10 mouse cellular contexts compared by ENCODE assay signal in genomic region chr2:38338348-38338932, GRCm38 (mm10). TPM values are rescaled to one million over a fixed set of nuclear protein-coding genes. Genes with fewer than 3 reads are reported as not detected.
A peak's percentile ranks its signal among the peaks of the same experiment; 100 is the strongest.
DNase-seq lines count a peak whose midpoint lies in the region; ATAC-seq and TF ChIP-seq lines count a peak whose summit lies in the region.
"Had no signal": no experiment of that assay in that cellular context is flagged by ENCODE, and none has a peak within 500 bp of the region (broad histone marks: within the 10 kb centered on the region; RNA-seq: fewer than 3 reads in every experiment).

No protein-coding gene starts in this region.

- H3K9me3 ChIP-seq in heart, embryonic 10.5 days = no peaks in the 10 kb centered on the region
- no peaks in the 10 kb centered on the region for H3K9me3 ChIP-seq in hindbrain, embryonic 10.5 days
- H3K9me3 ChIP-seq in liver, postnatal 0 days (ENCODE audit: low read length) = no peaks in the 10 kb centered on the region

- no peaks in the 10 kb centered on the region for H3K36me3 ChIP-seq in heart, embryonic 10.5 days
- no peaks in the 10 kb centered on the region for H3K36me3 ChIP-seq in hindbrain, embryonic 10.5 days
- H3K36me3 ChIP-seq in liver, postnatal 0 days (replicated peaks; ENCODE audit: insufficient read depth, low read length) = no peaks in the 10 kb centered on the region

- H3K27ac ChIP-seq in heart, embryonic 10.5 days = no peak overlapping the region
- H3K27ac ChIP-seq in hindbrain, embryonic 10.5 days = peak overlapping the region; percentile 85; the same call in 1 of the 2 replicates
- H3K27ac ChIP-seq in liver, postnatal 0 days (ENCODE audit: low read depth) = no peak overlapping the region

- DNase-seq in heart, embryonic 10.5 days (ENCODE audit: low spot score) = no peak
- DNase-seq in heart, postnatal 36 days = no peak
- peak; percentile 34 for DNase-seq in Muller cell, postnatal 12 days (ENCODE audit: inconsistent ontology term)
- peak; percentile 41 for DNase-seq in hindbrain, embryonic 10.5 days (ENCODE audit: low spot score)
- no peak for DNase-seq in liver, postnatal 0 days
- DNase-seq in layer of hippocampus, postnatal 25 days (ENCODE audit: extremely low spot score in 1 of 2, low spot score in 1 of 2) = no peak
- no peak for DNase-seq in adrenal gland, postnatal 36 days
- DNase-seq: gastrocnemius, postnatal 25 days; lung, postnatal 14 days had no signal

- intact Hi-C loops in heart, postnatal 36 days (cut with DNase I) = no loop called here

- H3K4me2 ChIP-seq in liver, postnatal 0 days (ENCODE audit: low read depth, low read length) = peak overlapping the region; percentile 70

- H3K4me1 ChIP-seq in heart, embryonic 10.5 days = peaks cover 18% of the 10 kb centered on the region
- peaks cover 29% of the 10 kb centered on the region for H3K4me1 ChIP-seq in hindbrain, embryonic 10.5 days (replicated peaks)
- H3K4me1 ChIP-seq in liver, postnatal 0 days (ENCODE audit: insufficient read depth) = peaks cover 4% of the 10 kb centered on the region; the same call in 1 of the 2 replicates

- WGBS in heart, embryonic 10.5 days = 1% methylated on average over 5 of the region's 5 CpGs
- WGBS in hindbrain, embryonic 10.5 days = under 1% methylated on average over 5 of the region's 5 CpGs
- WGBS in liver, postnatal 0 days (ENCODE audit: insufficient replicate concordance) = 3% methylated on average over 5 of the region's 5 CpGs

- ATAC-seq in liver, postnatal 0 days = no peak
- ATAC-seq in megakaryocyte, adult 5-6 weeks (ENCODE audit: poor library complexity, severe bottlenecking) = no peak

- no peak for TF ChIP-seq EP300 in liver, postnatal 0 days (IDR thresholded peaks at IDR 0.05; ENCODE audit: low read depth)

- TF ChIP-seq CTCF in liver, postnatal 0 days (IDR thresholded peaks at IDR 0.05; ENCODE audit: low read depth) = no peak

- peak overlapping the region; percentile 63 for H3K4me3 ChIP-seq in heart, embryonic 10.5 days
- peak overlapping the region; percentile 55 for H3K4me3 ChIP-seq in hindbrain, embryonic 10.5 days
- H3K4me3 ChIP-seq in liver, postnatal 0 days (ENCODE audit: low read depth, low read length) = peak overlapping the region; percentile 53

- H3K27me3 ChIP-seq in heart, embryonic 10.5 days (ENCODE audit: insufficient read depth, poor library complexity, severe bottlenecking) = peaks cover 98% of the 10 kb centered on the region
- peaks cover 99% of the 10 kb centered on the region for H3K27me3 ChIP-seq in hindbrain, embryonic 10.5 days (ENCODE audit: insufficient read depth, poor library complexity, severe bottlenecking)
- peaks cover 90% of the 10 kb centered on the region for H3K27me3 ChIP-seq in liver, postnatal 0 days (ENCODE audit: insufficient read depth, low read length)

- H3K9ac ChIP-seq in liver, postnatal 0 days (replicated peaks) = no peak overlapping the region

RNA-seq across cellular contexts. Expression of gene Lhx2, which starts 0.6 kb away (rescaled TPM):
- polyA plus RNA-seq in heart, embryonic 10.5 days (2016; fragmentation: Nextera tagmentation; extraction: Ambion mirVana) = 0.58 and 6.0 TPM in 2 replicates
- total RNA-seq in heart, postnatal 36 days (2021) = not detected
- 17.4 and 26.4 TPM in 2 replicates for polyA plus RNA-seq in hindbrain, embryonic 10.5 days (2016; fragmentation: Nextera tagmentation; extraction: Ambion mirVana)
- 1.7 and 2.8 TPM in 2 replicates for polyA plus RNA-seq in liver, postnatal 0 days (2015; fragmentation: Nextera tagmentation; extraction: Ambion mirVana)
- total RNA-seq in megakaryocyte, adult 5-6 weeks (2015) = 0.18 and 1.0 TPM in 2 replicates
- not detected in 2 replicates for total RNA-seq in megakaryocyte, adult 5-6 weeks (2017)
- 10 to 100 TPM; 96.0 to 98.3 TPM for total RNA-seq in layer of hippocampus, postnatal 25 days (2021)
- not detected for total RNA-seq in adrenal gland, postnatal 36 days (2021)

RNA-seq across cellular contexts. Expression of gene Dennd1a, which starts 51.2 kb away (rescaled TPM):
- polyA plus RNA-seq in heart, embryonic 10.5 days (2016; fragmentation: Nextera tagmentation; extraction: Ambion mirVana) = 12.1 and 14.8 TPM in 2 replicates
- total RNA-seq in heart, postnatal 36 days (2021) = 10 to 100 TPM; 25.3 to 26.2 TPM
- polyA plus RNA-seq in hindbrain, embryonic 10.5 days (2016; fragmentation: Nextera tagmentation; extraction: Ambion mirVana) = 11.7 and 12.7 TPM in 2 replicates
- polyA plus RNA-seq in liver, postnatal 0 days (2015; fragmentation: Nextera tagmentation; extraction: Ambion mirVana) = 3.6 and 3.8 TPM in 2 replicates
- total RNA-seq in megakaryocyte, adult 5-6 weeks (2015) = 32.1 and 36.8 TPM in 2 replicates
- total RNA-seq in megakaryocyte, adult 5-6 weeks (2017) = 31.9 and 35.0 TPM in 2 replicates
- total RNA-seq in layer of hippocampus, postnatal 25 days (2021) = 10 to 100 TPM; 73.5 to 77.3 TPM
- 10 to 100 TPM; 25.3 to 26.6 TPM for total RNA-seq in adrenal gland, postnatal 36 days (2021)

Comparison
In these comparisons a context has a peak if more than half of its experiments do, and no peak if none do; other contexts are left out.
1. DNase-seq: peak in Muller cell, postnatal 12 days (single experiment) and hindbrain, embryonic 10.5 days (single experiment); none in heart, embryonic 10.5 days (single experiment), heart, postnatal 36 days (0 of 2), liver, postnatal 0 days (single experiment), layer of hippocampus, postnatal 25 days (0 of 2) and adrenal gland, postnatal 36 days (0 of 2).
2. RNA of gene Lhx2, which starts 0.6 kb away (total RNA-seq): 96.0 to 98.3 TPM in layer of hippocampus, postnatal 25 days; 0.18 to 1.0 TPM in megakaryocyte, adult 5-6 weeks, not detected in adrenal gland, postnatal 36 days and not detected in heart, postnatal 36 days; every median in the first group is over 10 times any median in the second.
3. Peak in every context shown above with its lines, with median percentiles within 50 percentile points of each other: H3K4me3 ChIP-seq.